Mouse (Mus musculus): ENCODE results near the gene Nexn. TPM values are rescaled to one million over a fixed set of nuclear protein-coding genes. Genes with fewer than 3 reads are reported as not detected.
A peak's percentile ranks its signal among the peaks of the same experiment; 100 is the strongest.
"Not testable (repeated sequence)": the region's sequence is repeated elsewhere in the genome, so short reads cannot be mapped to it uniquely, and the experiment has no call there.

Nexn gene
- polyA plus RNA-seq, 1 experiment from 2014 or later: 5.4 TPM

GRCm38 (mm10) chr3:152202942-152203341 lies 63.2 kb downstream of the Nexn start:
- H3K9ac ChIP-seq: no peak overlapping the region
- H3K36me3 ChIP-seq: no peaks in the 10 kb centered on the region
- no peaks in the 10 kb centered on the region for H3K27me3 ChIP-seq
- no peak overlapping the region for H3K4me3 ChIP-seq
- no peaks in the 10 kb centered on the region for H3K9me3 ChIP-seq (replicated peaks)
- H3K4me2 ChIP-seq (replicated peaks): no peak overlapping the region
- ATAC-seq (ENCODE audit: low FRiP score): no peak
- no peaks in the 10 kb centered on the region for H3K4me1 ChIP-seq
- no peak overlapping the region for H3K27ac ChIP-seq

- 84% methylated on average over 2 of the region's 2 CpGs for WGBS
- H3K9me3 ChIP-seq (replicated peaks): no peaks in the 10 kb centered on the region
- H3K27me3 ChIP-seq: no peaks in the 10 kb centered on the region
- no peak for ATAC-seq (ENCODE audit: low FRiP score)
- H3K4me1 ChIP-seq: no peaks in the 10 kb centered on the region
- H3K36me3 ChIP-seq: no peaks in the 10 kb centered on the region
- no peak overlapping the region for H3K9ac ChIP-seq
- H3K27ac ChIP-seq: no peak overlapping the region
- H3K4me3 ChIP-seq: no peak overlapping the region
- H3K4me2 ChIP-seq (replicated peaks): no peak overlapping the region
These were observed 64.5 kb downstream of the Nexn start for GRCm38 (mm10) chr3:152201651-152202050.

- Histone ChIP-seq H3K9me3 (replicated peaks) (no peaks in the 10 kb centered on the region), H3K4me1 (no peaks in the 10 kb centered on the region), H3K4me3 (no peak overlapping the region), H3K27ac (no peak overlapping the region), H3K27me3 (no peaks in the 10 kb centered on the region), H3K36me3 (no peaks in the 10 kb centered on the region), H3K9ac (no peak overlapping the region), H3K4me2 (replicated peaks) (no peak overlapping the region)
- ATAC-seq (ENCODE audit: low FRiP score): no peak
- WGBS: 91% methylated on average over 3 of the region's 3 CpGs
These were observed 65.0 kb downstream of the Nexn start for GRCm38 (mm10) chr3:152201181-152201580.

- Histone ChIP-seq H3K4me2 (replicated peaks) (no peak overlapping the region), H3K4me3 (no peak overlapping the region), H3K36me3 (no peaks in the 10 kb centered on the region), H3K4me1 (no peaks in the 10 kb centered on the region), H3K27ac (no peak overlapping the region), H3K27me3 (no peaks in the 10 kb centered on the region), H3K9me3 (replicated peaks) (no peaks in the 10 kb centered on the region), H3K9ac (no peak overlapping the region)
- WGBS: 60% methylated on average over 3 of the region's 3 CpGs
- ATAC-seq (ENCODE audit: low FRiP score): no peak
These were observed 67.0 kb downstream of the Nexn start for GRCm38 (mm10) chr3:152199125-152199524.

- H3K9ac ChIP-seq; H3K4me1 ChIP-seq; H3K4me3 ChIP-seq; H3K36me3 ChIP-seq; H3K4me2 ChIP-seq (replicated peaks); H3K27me3 ChIP-seq; ATAC-seq (ENCODE audit: low FRiP score); H3K9me3 ChIP-seq (replicated peaks); H3K27ac ChIP-seq: not testable (repeated sequence)
- 34% methylated on average over 2 of the region's 2 CpGs for WGBS
These were observed 68.9 kb downstream of the Nexn start for GRCm38 (mm10) chr3:152197246-152197645.

GRCm38 (mm10) chr3:152193635-152194097 lies 72.5 kb downstream of the Nexn start:
- H3K36me3 ChIP-seq: no peaks in the 10 kb centered on the region
- peak overlapping the region; percentile 56 for H3K4me2 ChIP-seq (replicated peaks)
- peak overlapping the region; percentile 44 for H3K4me3 ChIP-seq
- no peaks in the 10 kb centered on the region for H3K9me3 ChIP-seq (replicated peaks)
- H3K27ac ChIP-seq: peak overlapping the region; percentile 69; the same call in 1 of the 2 replicates
- H3K9ac ChIP-seq: peak overlapping the region; percentile 58
- ATAC-seq (ENCODE audit: low FRiP score): peak; percentile 97
- under 1% methylated on average over 17 of the region's 17 CpGs for WGBS
- H3K4me1 ChIP-seq: peaks cover 12% of the 10 kb centered on the region
- no peaks in the 10 kb centered on the region for H3K27me3 ChIP-seq

- Histone ChIP-seq H3K4me3 (peak overlapping the region; percentile 44), H3K9ac (peak overlapping the region; percentile 58), H3K4me2 (replicated peaks) (peak overlapping the region; percentile 56), H3K27me3 (no peaks in the 10 kb centered on the region), H3K4me1 (peaks cover 12% of the 10 kb centered on the region), H3K9me3 (replicated peaks) (no peaks in the 10 kb centered on the region), H3K27ac (peak overlapping the region; percentile 69; the same call in 1 of the 2 replicates), H3K36me3 (no peaks in the 10 kb centered on the region)
- ATAC-seq (ENCODE audit: low FRiP score): no peak
- 22% methylated on average over 7 of the region's 7 CpGs for WGBS
These were observed 73.0 kb downstream of the Nexn start for GRCm38 (mm10) chr3:152193177-152193576.

GRCm38 (mm10) chr3:152192238-152192931 lies 73.8 kb downstream of the Nexn start:
- Histone ChIP-seq H3K4me3 (peak overlapping the region; percentile 29), H3K4me2 (replicated peaks) (peak overlapping the region; percentile 51), H3K9me3 (replicated peaks) (no peaks in the 10 kb centered on the region), H3K9ac (0 out of 2 replicates have a peak overlapping the region, but pooled peaks have one; percentile 18), H3K27ac (0 out of 2 replicates have a peak overlapping the region, but pooled peaks have one; percentile 17), H3K36me3 (no peaks in the 10 kb centered on the region), H3K27me3 (no peaks in the 10 kb centered on the region), H3K4me1 (peaks cover 12% of the 10 kb centered on the region)
- no peak for ATAC-seq (ENCODE audit: low FRiP score)
- 54% methylated on average over 11 of the region's 11 CpGs for whole genome bisulfite sequencing

- H3K9me3 ChIP-seq (replicated peaks): no peaks in the 10 kb centered on the region
- H3K36me3 ChIP-seq: no peaks in the 10 kb centered on the region
- H3K27me3 ChIP-seq: no peaks in the 10 kb centered on the region
- H3K4me3 ChIP-seq: peak overlapping the region; percentile 29
- WGBS: 45% methylated on average over 6 of the region's 6 CpGs
- peaks cover 12% of the 10 kb centered on the region for H3K4me1 ChIP-seq
- peak overlapping the region; percentile 51 for H3K4me2 ChIP-seq (replicated peaks)
- H3K27ac ChIP-seq: 0 out of 2 replicates have a peak overlapping the region, but pooled peaks have one; percentile 17
- H3K9ac ChIP-seq: 0 out of 2 replicates have a peak overlapping the region, but pooled peaks have one; percentile 18
- no peak for ATAC-seq (ENCODE audit: low FRiP score)
These were observed 74.3 kb downstream of the Nexn start for GRCm38 (mm10) chr3:152191791-152192237.

- ATAC-seq (ENCODE audit: low FRiP score): no peak
- H3K36me3 ChIP-seq: 0 out of 2 replicates have a peak, but pooled peaks cover 5% of the 10 kb centered on the region
- peak overlapping the region; percentile 31 for H3K4me2 ChIP-seq (replicated peaks)
- H3K27ac ChIP-seq: no peak overlapping the region
- 84% methylated on average over 9 of the region's 9 CpGs for WGBS
- peaks cover 12% of the 10 kb centered on the region for H3K4me1 ChIP-seq
- no peak overlapping the region for H3K4me3 ChIP-seq
- H3K9me3 ChIP-seq (replicated peaks): no peaks in the 10 kb centered on the region
- H3K27me3 ChIP-seq: no peaks in the 10 kb centered on the region
- no peak overlapping the region for H3K9ac ChIP-seq
These were observed 75.3 kb downstream of the Nexn start for GRCm38 (mm10) chr3:152190679-152191477.

- Histone ChIP-seq H3K9ac (no peak overlapping the region), H3K36me3 (0 out of 2 replicates have a peak, but pooled peaks cover 14% of the 10 kb centered on the region), H3K4me1 (peaks cover 12% of the 10 kb centered on the region), H3K9me3 (replicated peaks) (no peaks in the 10 kb centered on the region), H3K4me2 (replicated peaks) (no peak overlapping the region), H3K27ac (no peak overlapping the region), H3K27me3 (no peaks in the 10 kb centered on the region), H3K4me3 (no peak overlapping the region)
- no peak for ATAC-seq (ENCODE audit: low FRiP score)
- WGBS: 80% methylated on average over 4 of the region's 4 CpGs
These were observed 76.8 kb downstream of the Nexn start for GRCm38 (mm10) chr3:152189306-152189705.

All from hindbrain, embryonic 12.5 days (tissue).